ENCODE assay signal across 8 mouse cellular contexts in genomic region chr7:35659173-35659572, GRCm38 (mm10). TPM values are rescaled to one million over a fixed set of nuclear protein-coding genes. Genes with fewer than 3 reads are reported as not detected.
DNase-seq lines count a peak whose midpoint lies in the region; ATAC-seq and TF ChIP-seq lines count a peak whose summit lies in the region.

No protein-coding gene starts in this region.

- no peak overlapping the region for H3K4me2 ChIP-seq in midbrain, postnatal 0 days (ENCODE audit: low read depth, low read length, poor library complexity, severe bottlenecking)
- no peak overlapping the region for H3K4me2 ChIP-seq in midbrain, embryonic 15.5 days

- H3K9me3 ChIP-seq in midbrain, postnatal 0 days (ENCODE audit: low read length), result no peaks in the 10 kb centered on the region
- no peaks in the 10 kb centered on the region for H3K9me3 ChIP-seq in midbrain, embryonic 15.5 days

- H3K4me1 ChIP-seq in midbrain, postnatal 0 days (ENCODE audit: insufficient read depth, low read length), result no peaks in the 10 kb centered on the region
- 0 out of 2 replicates have a peak, but pooled peaks cover 5% of the 10 kb centered on the region for H3K4me1 ChIP-seq in midbrain, embryonic 15.5 days

- DNase-seq in embryo, embryonic 9.5 days (ENCODE audit: extremely low spot score), result peak; percentile 13
- no peak for DNase-seq in embryo, embryonic 11 days
- no peak for DNase-seq in midbrain, postnatal 0 days (ENCODE audit: low spot score)
- DNase-seq in naive thymus-derived CD4-positive, alpha-beta T cell, adult 2 months (ENCODE audit: low read depth), result peak; percentile 65
- no peak for DNase-seq in right cerebral cortex, adult 18-20 months
- DNase-seq in yolk sac, embryonic 10.5 days (ENCODE audit: low spot score), result no peak

- no peak overlapping the region for H3K9ac ChIP-seq in midbrain, postnatal 0 days (replicated peaks; ENCODE audit: low read length, poor library complexity, severe bottlenecking)
- no peak overlapping the region for H3K9ac ChIP-seq in midbrain, embryonic 15.5 days

- H3K4me3 ChIP-seq in midbrain, postnatal 0 days (ENCODE audit: low read depth, low read length), result no peak overlapping the region
- no peak overlapping the region for H3K4me3 ChIP-seq in midbrain, embryonic 15.5 days

- no peaks in the 10 kb centered on the region for H3K36me3 ChIP-seq in midbrain, postnatal 0 days (ENCODE audit: insufficient read depth, low read length)
- no peaks in the 10 kb centered on the region for H3K36me3 ChIP-seq in midbrain, embryonic 15.5 days (replicated peaks)

- no peaks in the 10 kb centered on the region for H3K27me3 ChIP-seq in midbrain, postnatal 0 days (ENCODE audit: insufficient read depth, low read length)
- H3K27me3 ChIP-seq in midbrain, embryonic 15.5 days (replicated peaks), result no peaks in the 10 kb centered on the region; the same call in 1 of the 2 replicates

- WGBS in midbrain, postnatal 0 days, result 62% methylated on average over 3 of the region's 3 CpGs
- 62% methylated on average over 3 of the region's 3 CpGs for WGBS in midbrain, embryonic 15.5 days

- no peak overlapping the region for H3K27ac ChIP-seq in midbrain, postnatal 0 days (ENCODE audit: low read depth, low read length)
- no peak overlapping the region for H3K27ac ChIP-seq in midbrain, embryonic 15.5 days

- peak; percentile 70 for TF ChIP-seq CTCF in midbrain, postnatal 0 days (IDR thresholded peaks at IDR 0.05)

- ATAC-seq in midbrain, postnatal 0 days (ENCODE audit: low FRiP score), result no peak
- no peak for ATAC-seq in midbrain, embryonic 15.5 days (replicated peaks)
- ATAC-seq in common myeloid progenitor, adult 5-6 weeks (replicated peaks; ENCODE audit: low read depth, poor library complexity, severe bottlenecking), result peak; percentile 73; the same call in 1 of the 2 replicates

RNA-seq across cellular contexts. Expression of gene Pdcd5, which starts 11.9 kb away (rescaled TPM):
- total RNA-seq in midbrain, postnatal 0 days (2014; rRNA removed), result 53.3 and 78.3 TPM in 2 replicates
- 255 and 280 TPM in 2 replicates for polyA plus RNA-seq in midbrain, postnatal 0 days (2015; fragmentation: Nextera tagmentation; extraction: Ambion mirVana)
- 235 and 241 TPM in 2 replicates for polyA plus RNA-seq in midbrain, embryonic 15.5 days (2015; fragmentation: Nextera tagmentation; extraction: Ambion mirVana)
- 88.4 and 108 TPM in 2 replicates for total RNA-seq in common myeloid progenitor, adult 5-6 weeks (2017)

Comparison
In these comparisons a context has a peak if more than half of its experiments do, and no peak if none do; other contexts are left out.
1. DNase-seq: peak in embryo, embryonic 9.5 days (single experiment) and naive thymus-derived CD4-positive, alpha-beta T cell, adult 2 months (single experiment); none in embryo, embryonic 11 days (single experiment), midbrain, postnatal 0 days (single experiment), right cerebral cortex, adult 18-20 months (single experiment) and yolk sac, embryonic 10.5 days (single experiment).